In the genomic region with DNA sequence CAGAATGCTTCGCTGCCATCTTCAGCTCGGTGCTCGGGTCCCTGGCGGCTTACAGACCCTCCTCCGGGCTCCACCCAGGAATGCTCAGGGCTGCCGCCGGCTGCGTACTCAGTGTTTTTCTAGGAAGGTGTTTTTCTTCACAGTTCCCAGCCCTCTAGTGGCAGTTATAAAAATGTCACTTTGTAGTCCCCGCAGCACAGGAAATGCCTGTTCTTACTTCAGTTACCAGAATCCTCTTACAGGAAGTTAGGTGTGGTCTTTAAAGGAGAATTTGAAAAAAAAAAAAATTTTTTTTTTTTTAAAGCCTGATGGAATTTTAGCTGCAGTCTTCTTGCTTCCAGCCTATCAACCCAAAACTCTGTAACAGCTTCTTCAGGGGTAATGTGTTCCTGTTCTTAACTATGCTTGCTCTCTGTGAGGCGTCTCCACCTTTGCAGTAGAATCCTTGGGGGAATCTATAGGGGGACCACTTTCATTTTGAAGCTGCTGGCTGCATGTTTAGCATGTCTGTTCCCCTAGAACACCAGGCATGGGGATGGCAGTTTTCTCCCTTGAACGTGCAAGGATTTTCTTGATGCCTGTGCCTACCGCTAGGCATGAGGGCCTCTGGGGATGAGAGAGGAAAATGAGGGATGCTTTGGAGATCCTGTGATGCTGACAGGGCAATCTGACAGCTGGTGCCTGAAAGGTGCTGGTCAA, we compare ENCODE assay signal across 8 mouse cellular contexts. TPM values are rescaled to one million over a fixed set of nuclear protein-coding genes. Genes with fewer than 3 reads are reported as not detected.
DNase-seq lines count a peak whose midpoint lies in the region; ATAC-seq and TF ChIP-seq lines count a peak whose summit lies in the region.

No protein-coding gene starts in this region.

- no peaks in the 10 kb centered on the region for H3K9me3 ChIP-seq in embryonic facial prominence, embryonic 13.5 days
- H3K9me3 ChIP-seq in heart, embryonic 11.5 days (replicated peaks; ENCODE audit: control insufficient read depth, low read length): no peaks in the 10 kb centered on the region
- H3K9me3 ChIP-seq in kidney, embryonic 14.5 days (ENCODE audit: control insufficient read depth, low read length): no peaks in the 10 kb centered on the region
- no peaks in the 10 kb centered on the region for H3K9me3 ChIP-seq in limb, embryonic 14.5 days (ENCODE audit: control insufficient read depth, low read length)
- no peaks in the 10 kb centered on the region for H3K9me3 ChIP-seq in midbrain, embryonic 16.5 days (replicated peaks; ENCODE audit: control insufficient read depth, low read length, poor library complexity, severe bottlenecking)
- no peaks in the 10 kb centered on the region for H3K9me3 ChIP-seq in stomach, postnatal 0 days (ENCODE audit: control insufficient read depth, low read length)

- peak overlapping the region; percentile 58 for H3K9ac ChIP-seq in embryonic facial prominence, embryonic 13.5 days
- H3K9ac ChIP-seq in heart, embryonic 11.5 days (ENCODE audit: low read depth, low read length): 0 out of 2 replicates have a peak overlapping the region, but pooled peaks have one; percentile 39
- peak overlapping the region; percentile 32; the same call in 1 of the 2 replicates for H3K9ac ChIP-seq in kidney, embryonic 14.5 days (ENCODE audit: low read depth, low read length)
- peak overlapping the region; percentile 43; the same call in 1 of the 2 replicates for H3K9ac ChIP-seq in limb, embryonic 14.5 days (ENCODE audit: low read depth, low read length, severe bottlenecking)
- peak overlapping the region; percentile 77 for H3K9ac ChIP-seq in midbrain, embryonic 16.5 days (ENCODE audit: low read depth, low read length)
- H3K9ac ChIP-seq in stomach, postnatal 0 days (ENCODE audit: low read length): peak overlapping the region; percentile 51

- no peaks in the 10 kb centered on the region for H3K27me3 ChIP-seq in embryonic facial prominence, embryonic 13.5 days
- no peaks in the 10 kb centered on the region for H3K27me3 ChIP-seq in heart, embryonic 11.5 days (ENCODE audit: control insufficient read depth, insufficient read depth, low read length)
- H3K27me3 ChIP-seq in kidney, embryonic 14.5 days (ENCODE audit: control insufficient read depth, insufficient read depth, low read length): no peaks in the 10 kb centered on the region
- H3K27me3 ChIP-seq in limb, embryonic 14.5 days (ENCODE audit: control insufficient read depth, insufficient read depth, low read length): no peaks in the 10 kb centered on the region
- no peaks in the 10 kb centered on the region for H3K27me3 ChIP-seq in midbrain, embryonic 16.5 days (ENCODE audit: control insufficient read depth, insufficient read depth, low read depth, low read length)
- no peaks in the 10 kb centered on the region for H3K27me3 ChIP-seq in stomach, postnatal 0 days (ENCODE audit: control insufficient read depth, insufficient read depth, low read length)

- no peak for TF ChIP-seq POLR2A in limb, embryonic 14.5 days (IDR thresholded peaks at IDR 0.05; ENCODE audit: borderline replicate concordance, extremely low read depth, insufficient read depth, insufficient read length)

- peak; percentile 78 for TF ChIP-seq CTCF in stomach, postnatal 0 days (IDR thresholded peaks at IDR 0.05; ENCODE audit: low read depth)

- DNase-seq in 3T3-L1 (ENCODE audit: low read depth, low spot score): peak; percentile 97
- DNase-seq in adrenal gland, postnatal 25 days: peak; percentile 40
- DNase-seq in limb, embryonic 14.5 days (ENCODE audit: low spot score): peak; percentile 92
- DNase-seq in stomach, postnatal 0 days (ENCODE audit: low spot score): peak; percentile 64

- H3K36me3 ChIP-seq in embryonic facial prominence, embryonic 13.5 days: no peaks in the 10 kb centered on the region
- H3K36me3 ChIP-seq in heart, embryonic 11.5 days (ENCODE audit: control insufficient read depth, insufficient read depth, low read length): no peaks in the 10 kb centered on the region
- no peaks in the 10 kb centered on the region for H3K36me3 ChIP-seq in kidney, embryonic 14.5 days (ENCODE audit: control insufficient read depth, insufficient read depth, low read length)
- H3K36me3 ChIP-seq in limb, embryonic 14.5 days (ENCODE audit: control insufficient read depth, insufficient read depth, low read length): no peaks in the 10 kb centered on the region
- H3K36me3 ChIP-seq in midbrain, embryonic 16.5 days (ENCODE audit: control insufficient read depth, insufficient read depth, low read length): no peaks in the 10 kb centered on the region
- no peaks in the 10 kb centered on the region for H3K36me3 ChIP-seq in stomach, postnatal 0 days (ENCODE audit: control insufficient read depth, insufficient read depth, low read length)

- H3K4me2 ChIP-seq in embryonic facial prominence, embryonic 13.5 days: peak overlapping the region; percentile 60
- H3K4me2 ChIP-seq in heart, embryonic 11.5 days: peak overlapping the region; percentile 53
- H3K4me2 ChIP-seq in kidney, embryonic 14.5 days (replicated peaks; ENCODE audit: low read depth, low read length): peak overlapping the region; percentile 47
- peak overlapping the region; percentile 53 for H3K4me2 ChIP-seq in limb, embryonic 14.5 days (replicated peaks; ENCODE audit: low read depth, low read length, severe bottlenecking)
- H3K4me2 ChIP-seq in midbrain, embryonic 16.5 days (ENCODE audit: low read length): peak overlapping the region; percentile 76
- H3K4me2 ChIP-seq in stomach, postnatal 0 days (replicated peaks; ENCODE audit: low read depth): peak overlapping the region; percentile 58

- 13% methylated on average over 12 of the region's 12 CpGs for WGBS in embryonic facial prominence, embryonic 13.5 days
- 20% methylated on average over 12 of the region's 12 CpGs for WGBS in heart, embryonic 11.5 days (ENCODE audit: insufficient replicate concordance)
- 17% methylated on average over 12 of the region's 12 CpGs for WGBS in kidney, embryonic 14.5 days
- 14% methylated on average over 12 of the region's 12 CpGs for WGBS in limb, embryonic 14.5 days
- WGBS in midbrain, embryonic 16.5 days: 8% methylated on average over 12 of the region's 12 CpGs
- 19% methylated on average over 12 of the region's 12 CpGs for WGBS in stomach, postnatal 0 days

- no peak overlapping the region for H3K27ac ChIP-seq in embryonic facial prominence, embryonic 13.5 days
- no peak overlapping the region for H3K27ac ChIP-seq in heart, embryonic 11.5 days (ENCODE audit: low read depth, low read length)
- no peak overlapping the region for H3K27ac ChIP-seq in kidney, embryonic 14.5 days (ENCODE audit: low read depth, low read length)
- H3K27ac ChIP-seq in limb, embryonic 14.5 days (replicated peaks; ENCODE audit: low read depth, low read length): no peak overlapping the region
- H3K27ac ChIP-seq in midbrain, embryonic 16.5 days (ENCODE audit: low read length): peak overlapping the region; percentile 91
- H3K27ac ChIP-seq in stomach, postnatal 0 days (replicated peaks): no peak overlapping the region

- TF ChIP-seq EP300 in stomach, postnatal 0 days (optimal IDR thresholded peaks at IDR 0.05): no peak

- peak overlapping the region; percentile 44 for H3K4me3 ChIP-seq in embryonic facial prominence, embryonic 13.5 days
- peak overlapping the region; percentile 28 for H3K4me3 ChIP-seq in heart, embryonic 11.5 days (ENCODE audit: low read depth, low read length)
- peak overlapping the region; percentile 37 for H3K4me3 ChIP-seq in kidney, embryonic 14.5 days (ENCODE audit: low read length)
- H3K4me3 ChIP-seq in limb, embryonic 14.5 days (replicated peaks; ENCODE audit: low read length): peak overlapping the region; percentile 36
- peak overlapping the region; percentile 54 for H3K4me3 ChIP-seq in midbrain, embryonic 16.5 days (ENCODE audit: low read depth, low read length)
- peak overlapping the region; percentile 32 for H3K4me3 ChIP-seq in stomach, postnatal 0 days (ENCODE audit: low read depth, low read length)

- H3K4me1 ChIP-seq in embryonic facial prominence, embryonic 13.5 days: 0 out of 2 replicates have a peak, but pooled peaks cover 3% of the 10 kb centered on the region
- no peaks in the 10 kb centered on the region for H3K4me1 ChIP-seq in heart, embryonic 11.5 days (ENCODE audit: control insufficient read depth, insufficient read depth, low read length)
- H3K4me1 ChIP-seq in kidney, embryonic 14.5 days (ENCODE audit: control insufficient read depth, insufficient read depth, low read length): no peaks in the 10 kb centered on the region
- H3K4me1 ChIP-seq in limb, embryonic 14.5 days (ENCODE audit: control insufficient read depth, insufficient read depth, low read length): no peaks in the 10 kb centered on the region
- peaks cover 19% of the 10 kb centered on the region for H3K4me1 ChIP-seq in midbrain, embryonic 16.5 days (ENCODE audit: control insufficient read depth, insufficient read depth, low read length)
- no peaks in the 10 kb centered on the region for H3K4me1 ChIP-seq in stomach, postnatal 0 days (replicated peaks; ENCODE audit: control insufficient read depth, insufficient read depth)

- ATAC-seq in embryonic facial prominence, embryonic 13.5 days (ENCODE audit: insufficient number of reproducible peaks, insufficient read depth, low FRiP score, low TSS enrichment, low read depth): peak; percentile 85
- peak; percentile 81 for ATAC-seq in heart, embryonic 11.5 days (replicated peaks; ENCODE audit: insufficient number of reproducible peaks, low FRiP score, low TSS enrichment)
- ATAC-seq in kidney, embryonic 14.5 days (ENCODE audit: low FRiP score, low TSS enrichment): peak; percentile 98
- ATAC-seq in limb, embryonic 14.5 days (ENCODE audit: low FRiP score, low read depth): peak; percentile 96
- ATAC-seq in midbrain, embryonic 16.5 days: peak; percentile 97
- ATAC-seq in stomach, postnatal 0 days (ENCODE audit: low FRiP score, low TSS enrichment): peak; percentile 85

RNA-seq across cellular contexts. Expression of a gene that starts 48.0 kb away (rescaled TPM):
- total RNA-seq in adrenal gland, postnatal 25 days (2021): 1.5 TPM in 2 replicates
- 4.1 and 4.5 TPM in 2 replicates for polyA plus RNA-seq in embryonic facial prominence, embryonic 13.5 days (2015; fragmentation: Nextera tagmentation; extraction: Ambion mirVana)
- polyA plus RNA-seq in heart, embryonic 11.5 days (2014; fragmentation: Nextera tagmentation; extraction: Ambion mirVana): 1.2 and 1.7 TPM in 2 replicates
- 3.6 and 3.9 TPM in 2 replicates for polyA plus RNA-seq in kidney, embryonic 14.5 days (2014; fragmentation: Nextera tagmentation; extraction: Ambion mirVana)
- 2.3 and 3.2 TPM in 2 replicates for polyA plus RNA-seq in limb, embryonic 14.5 days (2012; rRNA removed)
- polyA plus RNA-seq in limb, embryonic 14.5 days (2014; fragmentation: Nextera tagmentation; extraction: Ambion mirVana): 4.1 and 5.3 TPM in 2 replicates
- polyA plus RNA-seq in midbrain, embryonic 16.5 days (2015; fragmentation: Nextera tagmentation; extraction: Ambion mirVana): 55.5 and 56.7 TPM in 2 replicates
- 1.6 and 1.7 TPM in 2 replicates for polyA plus RNA-seq in stomach, postnatal 0 days (2015; fragmentation: Nextera tagmentation; extraction: Ambion mirVana)

Comparison
In these comparisons a context has a peak if more than half of its experiments do, and no peak if none do; other contexts are left out.
1. DNase-seq: peak in every context shown above with its lines; median percentile 97 in 3T3-L1; 92 in limb, embryonic 14.5 days; 64 in stomach, postnatal 0 days; 40 in adrenal gland, postnatal 25 days.